Mouse (Mus musculus) T-helper 1 cell (primary cell): ENCODE results near the gene Gm3594.
"Not testable (repeated sequence)": the region's sequence is repeated elsewhere in the genome, so short reads cannot be mapped to it uniquely, and the experiment has no call there.

Experiments
- in situ Hi-C: fragments of 300-600 bp; cut with MboI, MseI; formaldehyde crosslinking; loops from one replicate; pipeline ENCODE4 v1.15.1; 2025; ENCODE audit warnings: high pct_unique_total_duplicates

Gene Gm3594

GRCm38 (mm10) chr14:6444511-6444910, at the start of gene Gm3594:
Gene Gm3594, minus strand, starts transcription at chr14:6444611.
- in situ Hi-C loops = not testable (repeated sequence)

- in situ Hi-C loops = loop anchor here (10.0 to 25.0 kb wide), 2 partner anchors 99 to 1682 kb away; partner anchors contain the start of gene Gm16440
Observed at GRCm38 (mm10) chr14:6486331-6486730, 41.9 kb upstream of the Gm3594 start.

GRCm38 (mm10) chr14:6485541-6485940, 41.1 kb upstream of the Gm3594 start:
- in situ Hi-C loops = loop anchor here (10.0 to 25.0 kb wide), 2 partner anchors 98 to 1681 kb away; partner anchors contain the start of gene Gm16440

- in situ Hi-C loops = loop anchor here (10.0 to 25.0 kb wide), 2 partner anchors 95 to 1677 kb away; partner anchors contain the start of gene Gm16440
Observed at GRCm38 (mm10) chr14:6482126-6482525, 37.7 kb upstream of the Gm3594 start.

GRCm38 (mm10) chr14:6471856-6472255, 27.4 kb upstream of the Gm3594 start:
- in situ Hi-C loops = not testable (repeated sequence)

GRCm38 (mm10) chr14:6440774-6441173, 3.6 kb downstream of the Gm3594 start:
- in situ Hi-C loops = not testable (repeated sequence)

GRCm38 (mm10) chr14:6440206-6440605, 4.2 kb downstream of the Gm3594 start:
- in situ Hi-C loops = not testable (repeated sequence)

- in situ Hi-C loops = loop anchor here (5.0 to 10.0 kb wide), 2 partner anchors 464 to 1572 kb away; partner anchors contain the start of genes Gm3248 and Gm3264
Observed at GRCm38 (mm10) chr14:6426766-6427165, 17.6 kb downstream of the Gm3594 start.

- in situ Hi-C loops = loop anchor here (5.0 to 10.0 kb wide), 2 partner anchors 464 to 1572 kb away; partner anchors contain the start of genes Gm3248 and Gm3264
Observed at GRCm38 (mm10) chr14:6426353-6426752, 18.1 kb downstream of the Gm3594 start.

GRCm38 (mm10) chr14:6412382-6412781, 32.0 kb downstream of the Gm3594 start, which contains the start of gene Gm3591:
Gene Gm3591, minus strand, starts transcription at chr14:6412482.
- in situ Hi-C loops = not testable (repeated sequence)

GRCm38 (mm10) chr14:6390219-6390618, 54.2 kb downstream of the Gm3594 start, which contains the start of gene Gm16440:
Gene Gm16440, minus strand, starts transcription at chr14:6390319.
- in situ Hi-C loops = loop anchor here (25.0 kb wide), 2 partner anchors 97 to 1047 kb away; no protein-coding TSS in a partner anchor
